Mouse (Mus musculus): ENCODE measurements at regions not wholly inside any gene's neighbourhood (a gene's known extent, or its start where the extent isn't known, plus 50 kb on each side); places are given as distances from the start of the nearest gene placed in this dataset.
A peak's percentile ranks its signal among the peaks of the same experiment; 100 is the strongest.

GRCm38 (mm10) chr9:67117639-67118038 lies 68.4 kb upstream of the Tpm1 start:
- no peak for DNase-seq (ENCODE audit: low spot score in 2 of 2)

GRCm38 (mm10) chr9:67115991-67116390 lies 66.8 kb upstream of the Tpm1 start:
- DNase-seq (ENCODE audit: low spot score in 2 of 2) = no peak

- peak in 1 of 2 experiments; percentile 24 for DNase-seq (ENCODE audit: low spot score in 2 of 2)
Observed at GRCm38 (mm10) chr9:67114099-67114498, 64.9 kb upstream of the Tpm1 start.

- DNase-seq (ENCODE audit: low spot score in 2 of 2) = no peak
Observed at GRCm38 (mm10) chr9:67111836-67112584, 62.8 kb upstream of the Tpm1 start.

- DNase-seq (ENCODE audit: low spot score in 2 of 2) = no peak
Observed at GRCm38 (mm10) chr9:67107938-67108337, 58.7 kb upstream of the Tpm1 start.

GRCm38 (mm10) chr9:67105867-67106266 lies 56.7 kb upstream of the Tpm1 start:
- DNase-seq (ENCODE audit: low spot score in 2 of 2) = peak; percentile 24 to 50

GRCm38 (mm10) chr9:67105216-67105615 lies 56.0 kb upstream of the Tpm1 start:
- DNase-seq (ENCODE audit: low spot score in 2 of 2) = no peak

- no peak for DNase-seq (ENCODE audit: low spot score in 2 of 2)
Observed at GRCm38 (mm10) chr9:67104616-67105015, 55.4 kb upstream of the Tpm1 start.

GRCm38 (mm10) chr9:67102578-67102977 lies 53.4 kb upstream of the Tpm1 start:
- DNase-seq (ENCODE audit: low spot score in 2 of 2) = no peak

GRCm38 (mm10) chr9:67099471-67099870 lies 50.3 kb upstream of the Tpm1 start:
- no peak for DNase-seq (ENCODE audit: low spot score in 2 of 2)
